Mouse (Mus musculus) heart, embryonic 10.5 days (tissue): ENCODE measurements around the gene Ntrk3. TPM values are rescaled to one million over a fixed set of nuclear protein-coding genes. Genes with fewer than 3 reads are reported as not detected.

Source experiments
- DNase-seq: peaks from one replicate; pipeline ENCODE4 v3.0.0-alpha.2; 2017; ENCODE audit warnings: low spot score
- H3K27ac ChIP-seq: fragments of 300-500 bp; sonication (generic); 2 replicates; pipeline ENCODE4 v1.5.1; 2016; ENCODE audit warnings: mild to moderate bottlenecking
- H3K27me3 ChIP-seq: fragments of 300-500 bp; sonication (generic); 2 replicates; pipeline ENCODE4 v1.6.1; 2016; ENCODE audit warnings: mild to moderate bottlenecking; ENCODE audit not compliant: poor library complexity, insufficient read depth, severe bottlenecking
- H3K36me3 ChIP-seq: fragments of 300-500 bp; sonication (generic); 2 replicates; pipeline ENCODE4 v1.6.1; 2016; ENCODE audit warnings: mild to moderate bottlenecking, moderate library complexity
- H3K4me1 ChIP-seq: fragments of 300-500 bp; sonication (generic); 2 replicates; pipeline ENCODE4 v1.6.1; 2016; ENCODE audit warnings: mild to moderate bottlenecking
- H3K4me3 ChIP-seq: fragments of 300-500 bp; sonication (generic); 2 replicates; pipeline ENCODE4 v1.5.1; 2016; ENCODE audit warnings: mild to moderate bottlenecking, moderate library complexity
- H3K9me3 ChIP-seq: fragments of 300-500 bp; sonication (generic); 2 replicates; pipeline ENCODE4 v1.6.1; 2016; ENCODE audit warnings: mild to moderate bottlenecking, moderate library complexity
- WGBS: fragments of 180-500 bp; shearing (Covaris S2); methylation state at CpG from one replicate; pipeline ENCODE4 v1.1.7; 2016; 5-methylcytosine and 5-hydroxymethylcytosine counted together
- polyA plus RNA-seq: library from polyadenylated mRNA; unstranded; fragments of >200 nt; fragmentation: Nextera tagmentation; extraction: Ambion mirVana; gene quantifications from 2 replicates; pipeline ENCODE4 v1.2.1, GENCODE M21; 2016

The Ntrk3 gene
- polyA plus RNA-seq, 1 experiment from 2014 or later = 1.4 TPM

DNA sequence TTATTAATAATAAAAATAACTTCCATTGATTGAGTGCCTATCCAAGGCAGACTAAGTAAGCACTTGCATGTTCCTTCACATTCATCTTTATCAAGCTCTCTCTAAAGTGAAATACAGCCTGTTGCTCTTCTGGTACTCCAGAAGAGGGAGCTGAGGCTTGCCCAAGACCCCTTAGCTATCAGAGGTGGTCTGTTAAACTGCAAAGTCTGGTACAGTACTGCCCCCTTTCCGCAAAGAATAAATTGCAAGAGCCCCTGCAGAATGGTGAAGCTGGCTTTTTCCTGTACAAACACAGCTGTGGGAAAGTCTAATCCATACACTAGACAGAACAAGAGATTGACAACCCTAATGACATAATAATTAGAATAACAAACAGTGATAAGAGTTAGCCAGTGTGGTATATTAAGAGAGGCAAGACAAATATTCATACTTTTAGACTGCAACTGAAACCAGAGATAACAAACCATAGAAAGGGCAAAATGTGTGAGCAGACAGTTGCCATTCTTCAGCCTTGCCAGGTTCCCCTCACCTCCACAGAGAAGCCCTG, 470.3 kb downstream of the Ntrk3 start:
- H3K9me3 ChIP-seq = no peaks in the 10 kb centered on the region
- DNase-seq = peak; percentile 74
- H3K27ac ChIP-seq = no peak overlapping the region
- no peak overlapping the region for H3K4me3 ChIP-seq
- H3K36me3 ChIP-seq = no peaks in the 10 kb centered on the region
- WGBS = 9% methylated on average over 1 of the region's 1 CpGs
- H3K4me1 ChIP-seq = no peaks in the 10 kb centered on the region
- H3K27me3 ChIP-seq = no peaks in the 10 kb centered on the region

DNA sequence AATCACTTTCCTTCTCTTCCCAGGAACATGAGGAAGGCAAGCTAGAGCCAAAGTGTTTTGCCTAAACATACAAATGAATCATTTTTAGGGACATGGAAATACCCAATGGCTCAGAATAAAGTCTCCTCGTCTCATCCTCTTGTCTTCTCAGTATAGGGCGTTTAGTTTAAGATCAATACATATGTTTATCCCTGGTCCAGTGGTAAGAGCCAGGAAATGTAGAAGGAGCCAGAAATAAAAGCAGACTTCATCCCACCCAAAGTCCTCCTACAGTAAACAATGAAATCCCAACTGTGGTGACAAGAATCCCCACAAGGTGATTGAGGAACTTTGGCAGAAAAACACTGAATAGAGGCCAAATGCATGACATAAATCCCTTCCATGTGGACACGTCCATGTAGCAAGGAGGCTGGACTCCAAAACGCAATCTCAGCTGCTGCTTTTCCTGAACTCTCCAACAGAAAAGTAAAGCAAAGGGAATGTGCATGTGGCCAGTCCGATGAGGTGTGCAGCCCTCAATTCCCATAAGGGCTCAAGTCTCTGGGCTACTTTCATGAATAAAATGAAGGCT, 473.3 kb downstream of the Ntrk3 start:
- no peak overlapping the region for H3K27ac ChIP-seq
- no peaks in the 10 kb centered on the region for H3K27me3 ChIP-seq
- no peaks in the 10 kb centered on the region for H3K4me1 ChIP-seq
- no peaks in the 10 kb centered on the region for H3K9me3 ChIP-seq
- WGBS = 78% methylated on average over 5 of the region's 5 CpGs
- no peaks in the 10 kb centered on the region for H3K36me3 ChIP-seq
- H3K4me3 ChIP-seq = no peak overlapping the region
- DNase-seq = peak; percentile 43

DNA sequence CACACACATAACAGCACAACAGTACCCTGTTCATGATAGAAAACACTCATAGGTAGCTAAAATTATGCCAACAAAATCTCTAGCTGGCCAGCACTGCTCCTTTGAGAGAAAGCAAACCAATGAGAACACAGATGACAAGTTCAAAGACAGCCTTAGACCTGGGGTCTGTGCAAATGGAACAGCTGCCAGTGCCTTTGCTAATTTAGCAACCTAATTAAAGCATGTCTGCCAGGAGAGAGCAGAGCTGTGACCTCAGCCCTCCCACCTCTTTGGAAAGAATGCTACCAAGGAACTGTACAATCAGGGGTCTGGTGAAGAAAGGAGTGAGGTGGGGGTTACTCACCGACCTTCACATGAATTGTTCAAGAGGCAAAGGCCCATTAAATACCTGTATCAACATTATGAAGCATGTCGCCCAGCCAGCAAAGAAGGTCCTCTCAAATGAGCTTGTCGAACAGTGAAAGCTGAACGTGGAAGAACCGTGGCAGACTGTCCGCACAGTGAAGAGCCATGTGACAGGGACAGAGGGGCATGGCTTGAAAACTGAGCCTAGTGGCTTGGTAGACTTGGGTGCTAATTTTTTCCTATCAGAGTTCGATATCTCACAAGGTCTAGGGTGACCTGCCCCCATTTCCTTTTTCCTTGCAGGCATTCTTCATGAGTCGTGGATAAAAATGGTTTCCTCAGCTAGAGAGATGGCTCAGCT, 476.2 kb downstream of the Ntrk3 start:
- 76% methylated on average over 8 of the region's 8 CpGs for WGBS
- 0 out of 2 replicates have a peak, but pooled peaks cover 4% of the 10 kb centered on the region for H3K4me1 ChIP-seq
- DNase-seq = no peak
- H3K27ac ChIP-seq = no peak overlapping the region
- no peak overlapping the region for H3K4me3 ChIP-seq
- H3K36me3 ChIP-seq = no peaks in the 10 kb centered on the region
- H3K27me3 ChIP-seq = no peaks in the 10 kb centered on the region
- no peaks in the 10 kb centered on the region for H3K9me3 ChIP-seq

DNA sequence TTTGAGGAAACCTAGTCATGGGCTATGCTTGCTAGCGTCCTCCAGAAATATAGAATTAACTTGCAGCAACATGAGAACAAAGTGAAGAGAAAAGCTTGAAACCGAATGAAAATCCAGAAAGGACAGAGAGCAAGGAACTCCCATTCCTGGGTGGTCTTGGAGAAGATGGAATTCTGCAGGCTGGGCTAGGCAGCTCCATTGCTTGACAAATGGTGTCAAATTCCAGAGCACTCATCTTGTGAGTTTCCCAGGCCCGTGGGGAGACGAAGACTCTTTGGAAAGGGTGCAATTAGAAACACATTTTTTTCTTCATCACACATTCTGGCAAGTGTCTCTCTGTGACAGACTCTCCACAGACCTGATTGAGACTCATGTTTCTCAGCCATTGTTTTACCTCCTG, 479.7 kb downstream of the Ntrk3 start:
- Histone ChIP-seq H3K4me1 (0 out of 2 replicates have a peak, but pooled peaks cover 4% of the 10 kb centered on the region), H3K36me3 (no peaks in the 10 kb centered on the region), H3K4me3 (no peak overlapping the region), H3K27me3 (no peaks in the 10 kb centered on the region), H3K27ac (no peak overlapping the region), H3K9me3 (no peaks in the 10 kb centered on the region)
- whole genome bisulfite sequencing = 21% methylated on average over 4 of the region's 4 CpGs
- no peak for DNase-seq

DNA sequence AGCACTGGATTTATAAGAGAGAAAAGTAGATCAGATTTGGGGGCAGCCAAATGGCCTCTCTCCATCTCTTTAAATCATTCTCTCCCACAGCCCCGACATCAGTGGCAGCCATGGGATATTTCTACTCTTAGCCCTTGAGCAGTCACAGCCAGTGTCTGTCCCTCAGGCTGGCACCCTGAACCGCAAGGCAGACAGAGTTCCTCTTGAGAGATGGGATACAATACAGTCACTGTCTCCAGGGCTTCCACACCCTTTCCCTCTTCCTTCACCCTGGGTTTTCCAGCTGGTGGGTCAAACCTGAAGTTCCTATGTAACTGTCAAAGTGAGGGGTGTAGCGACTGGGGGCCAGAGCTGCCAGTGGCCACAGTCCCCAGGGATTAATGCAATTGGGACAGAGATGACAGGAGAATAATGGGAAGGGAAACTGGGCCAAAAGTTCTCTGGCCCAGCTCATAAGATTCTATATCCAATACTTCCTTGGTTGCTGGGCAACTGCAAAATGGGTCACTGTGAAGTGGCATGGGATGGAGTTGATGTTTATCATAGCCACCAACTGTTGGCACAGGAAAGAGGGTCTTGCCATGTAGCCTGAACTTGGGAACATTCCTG, 483.9 kb downstream of the Ntrk3 start:
- Histone ChIP-seq H3K9me3 (no peaks in the 10 kb centered on the region), H3K4me1 (0 out of 2 replicates have a peak, but pooled peaks cover 4% of the 10 kb centered on the region), H3K27me3 (no peaks in the 10 kb centered on the region), H3K36me3 (no peaks in the 10 kb centered on the region), H3K4me3 (no peak overlapping the region), H3K27ac (no peak overlapping the region)
- DNase-seq = no peak
- WGBS = 72% methylated on average over 3 of the region's 3 CpGs

DNA sequence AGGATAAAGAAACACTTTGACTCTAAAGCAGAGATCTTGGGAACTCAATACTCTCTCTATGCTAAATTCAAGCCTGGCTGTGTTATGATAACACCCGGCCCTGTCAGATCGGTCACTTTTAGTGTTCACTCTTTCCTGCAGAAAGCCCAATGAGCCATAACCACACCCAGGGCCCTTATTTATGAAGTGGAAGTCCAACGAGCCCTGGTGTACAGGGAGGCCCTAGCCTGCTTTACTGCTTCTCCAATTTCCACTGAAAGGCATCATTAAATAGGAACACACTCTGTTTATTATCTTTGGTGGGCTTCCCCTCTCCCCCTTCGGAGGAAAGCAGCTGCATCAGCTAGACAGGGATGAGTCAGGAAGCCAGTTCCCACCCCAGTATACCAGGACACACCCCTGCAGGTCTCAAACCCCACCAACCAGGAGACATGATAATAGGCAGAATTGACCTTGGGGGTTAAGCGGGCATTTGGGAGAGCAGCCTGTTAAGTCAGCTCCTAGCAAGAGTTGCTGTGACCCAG, 489.6 kb downstream of the Ntrk3 start:
- no peaks in the 10 kb centered on the region for H3K9me3 ChIP-seq
- no peak overlapping the region for H3K4me3 ChIP-seq
- no peaks in the 10 kb centered on the region for H3K4me1 ChIP-seq
- DNase-seq = no peak
- WGBS = 73% methylated on average over 5 of the region's 5 CpGs
- H3K36me3 ChIP-seq = no peaks in the 10 kb centered on the region
- no peaks in the 10 kb centered on the region for H3K27me3 ChIP-seq
- no peak overlapping the region for H3K27ac ChIP-seq

DNA sequence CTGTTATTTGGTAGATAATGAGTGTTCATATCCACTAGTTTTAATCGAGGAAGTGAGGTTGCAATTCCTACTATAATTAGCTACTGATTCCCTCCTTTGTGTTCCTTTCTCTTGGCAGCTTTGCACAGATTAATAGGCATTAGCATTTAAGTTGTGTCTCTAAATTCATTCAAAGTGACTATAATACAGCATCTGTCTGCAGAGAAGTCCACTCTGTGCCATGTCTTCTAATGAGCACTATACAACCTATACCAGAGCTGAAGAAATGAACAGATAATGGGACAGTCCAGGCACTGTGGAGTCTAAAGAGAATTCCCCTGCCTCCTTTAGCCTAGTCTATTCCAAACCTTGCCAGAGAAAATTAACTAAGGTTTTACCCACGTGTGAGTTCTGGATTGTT, 498.8 kb downstream of the Ntrk3 start:
- WGBS = 63% methylated on average over 2 of the region's 2 CpGs
- no peak for DNase-seq
- H3K4me3 ChIP-seq = no peak overlapping the region
- no peaks in the 10 kb centered on the region for H3K4me1 ChIP-seq
- H3K9me3 ChIP-seq = no peaks in the 10 kb centered on the region
- no peaks in the 10 kb centered on the region for H3K36me3 ChIP-seq
- no peaks in the 10 kb centered on the region for H3K27me3 ChIP-seq
- H3K27ac ChIP-seq = no peak overlapping the region

DNA sequence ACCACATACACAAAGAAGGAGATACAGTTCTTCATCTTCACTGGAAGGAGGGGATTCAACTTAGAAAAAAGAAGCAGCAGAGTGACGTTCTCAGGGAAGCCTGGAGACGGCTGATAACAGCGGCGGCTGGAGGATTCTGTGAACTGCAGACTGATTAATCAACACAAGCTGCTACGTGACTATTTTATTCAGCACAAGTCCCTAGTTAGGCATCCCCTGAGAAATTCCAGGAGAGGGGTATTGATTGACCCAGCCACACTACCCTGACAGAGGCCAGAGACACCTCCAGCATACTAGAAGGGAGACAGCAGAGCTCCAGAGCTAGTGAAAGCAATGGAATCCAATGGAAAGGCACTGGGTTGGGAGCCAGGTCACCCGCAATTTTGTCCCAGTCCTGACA, 516.1 kb downstream of the Ntrk3 start:
- 21% methylated on average over 6 of the region's 6 CpGs for WGBS
- no peak overlapping the region for H3K4me3 ChIP-seq

DNA sequence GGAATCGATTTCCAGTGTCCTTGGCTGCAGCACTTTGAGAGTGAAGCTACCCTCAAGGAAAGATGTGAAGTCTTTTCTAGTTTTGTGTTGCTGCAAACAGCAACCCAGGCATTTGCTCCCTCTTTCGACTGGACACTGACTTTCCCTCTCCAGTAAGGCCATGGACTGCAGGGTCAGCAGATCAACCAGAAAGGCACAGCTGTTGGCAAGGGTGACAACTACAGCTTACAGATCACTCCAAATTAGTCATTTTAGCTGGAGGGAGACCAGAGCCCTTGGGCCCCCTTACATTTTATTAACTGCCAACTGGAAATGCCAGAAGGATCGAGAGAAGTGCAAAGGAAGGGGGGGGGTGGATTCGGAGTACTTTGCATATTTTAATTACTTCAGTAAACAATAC, 516.9 kb downstream of the Ntrk3 start:
- no peak for DNase-seq
- no peaks in the 10 kb centered on the region for H3K36me3 ChIP-seq
- no peak overlapping the region for H3K4me3 ChIP-seq
- WGBS = 60% methylated on average over 4 of the region's 4 CpGs
- H3K27ac ChIP-seq = no peak overlapping the region
- H3K9me3 ChIP-seq = no peaks in the 10 kb centered on the region
- 0 out of 2 replicates have a peak, but pooled peaks cover 3% of the 10 kb centered on the region for H3K4me1 ChIP-seq
- no peaks in the 10 kb centered on the region for H3K27me3 ChIP-seq

More for the DNA sequence above, 516.1 kb downstream of the Ntrk3 start:
- 0 out of 2 replicates have a peak, but pooled peaks cover 3% of the 10 kb centered on the region for H3K4me1 ChIP-seq
- no peaks in the 10 kb centered on the region for H3K27me3 ChIP-seq
- H3K9me3 ChIP-seq = no peaks in the 10 kb centered on the region
- H3K27ac ChIP-seq = no peak overlapping the region
- no peak for DNase-seq
- H3K36me3 ChIP-seq = no peaks in the 10 kb centered on the region

DNA sequence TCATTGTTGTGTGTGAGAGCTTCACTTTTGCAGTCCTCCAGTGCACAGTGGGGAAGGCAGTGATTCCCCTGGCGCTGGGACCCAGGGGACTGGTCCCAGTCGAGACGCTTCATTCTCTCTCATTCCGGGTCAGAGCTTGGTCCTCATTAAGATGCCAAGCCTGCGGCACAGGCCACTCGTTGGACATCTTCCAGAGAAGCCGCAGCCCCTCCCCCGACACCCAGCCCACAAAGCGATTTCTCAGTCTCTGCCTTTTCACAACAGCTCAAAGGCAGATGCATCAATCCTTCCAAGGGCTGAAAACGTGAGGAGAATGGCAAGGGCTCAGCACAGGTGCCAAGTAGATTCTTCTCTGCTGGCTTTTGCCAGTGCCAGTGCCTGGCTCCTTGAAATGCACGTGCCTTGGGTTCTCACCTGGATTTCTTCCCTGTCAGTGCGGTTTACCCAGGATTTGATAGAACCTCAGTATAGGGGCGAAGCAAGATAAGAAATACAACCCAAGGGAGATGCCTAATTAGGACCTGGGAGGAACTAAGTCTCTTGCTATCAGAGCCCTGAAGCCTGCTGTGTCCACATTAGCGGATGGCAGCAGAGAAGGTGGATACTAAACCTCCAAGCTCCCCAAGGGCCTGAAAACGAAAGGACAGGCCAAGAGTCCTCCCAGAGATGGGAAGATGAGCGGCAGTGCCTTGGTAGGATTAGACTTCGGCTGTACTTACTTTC, 546.7 kb downstream of the Ntrk3 start:
- no peak overlapping the region for H3K27ac ChIP-seq
- peaks cover 5% of the 10 kb centered on the region; the same call in 1 of the 2 replicates for H3K27me3 ChIP-seq
- no peaks in the 10 kb centered on the region for H3K36me3 ChIP-seq
- no peak overlapping the region; the same call in 1 of the 2 replicates for H3K4me3 ChIP-seq
- DNase-seq = no peak
- no peaks in the 10 kb centered on the region for H3K9me3 ChIP-seq
- whole genome bisulfite sequencing = 14% methylated on average over 17 of the region's 17 CpGs
- H3K4me1 ChIP-seq = 0 out of 2 replicates have a peak, but pooled peaks cover 5% of the 10 kb centered on the region

DNA sequence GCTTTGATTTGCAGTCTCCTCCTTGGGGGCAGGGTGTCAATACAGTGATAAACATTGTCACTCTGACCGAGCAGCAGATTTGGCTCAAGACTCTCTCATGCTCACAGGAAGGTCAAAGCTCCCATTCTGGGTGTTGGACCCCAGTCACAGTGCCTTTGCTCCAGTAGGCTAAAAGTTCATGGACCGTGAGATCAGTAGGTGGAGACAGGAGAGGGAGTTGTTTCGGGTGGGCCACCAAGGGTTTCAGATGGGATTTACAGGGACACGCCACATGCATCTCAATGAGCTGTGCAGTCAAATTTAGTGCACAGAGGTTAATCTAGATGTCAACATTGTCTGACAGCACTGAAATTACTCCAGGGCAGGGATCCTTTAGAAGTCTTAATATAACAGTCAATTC, 552.2 kb downstream of the Ntrk3 start:
- Histone ChIP-seq H3K4me1 (no peaks in the 10 kb centered on the region), H3K36me3 (no peaks in the 10 kb centered on the region), H3K27ac (no peak overlapping the region), H3K4me3 (no peak overlapping the region), H3K27me3 (no peaks in the 10 kb centered on the region), H3K9me3 (no peaks in the 10 kb centered on the region)
- DNase-seq = no peak
- 55% methylated on average over 4 of the region's 4 CpGs for WGBS

DNA sequence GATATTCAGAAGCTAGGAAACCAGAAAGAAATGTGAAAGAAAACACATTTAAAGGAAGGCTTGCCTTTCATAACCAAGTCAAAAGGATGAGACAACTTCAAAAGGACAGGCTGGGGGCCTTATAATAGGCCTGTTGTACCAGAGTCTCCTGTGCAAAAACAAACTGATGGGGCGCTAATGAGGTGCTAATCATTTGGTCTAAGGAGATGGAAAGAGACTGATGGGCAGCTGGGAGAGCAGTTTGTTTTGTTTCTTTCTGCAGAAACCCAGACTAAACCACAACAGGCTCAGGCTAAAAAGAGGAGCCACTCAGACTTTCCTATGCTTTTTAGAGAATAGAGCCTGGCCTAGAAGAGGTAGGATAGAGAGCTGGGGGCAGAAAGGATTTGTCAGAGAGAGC, 554.4 kb downstream of the Ntrk3 start:
- 26% methylated on average over 1 of the region's 1 CpGs for WGBS
- Histone ChIP-seq H3K36me3 (no peaks in the 10 kb centered on the region), H3K9me3 (no peaks in the 10 kb centered on the region), H3K27me3 (no peaks in the 10 kb centered on the region), H3K27ac (no peak overlapping the region), H3K4me1 (no peaks in the 10 kb centered on the region), H3K4me3 (no peak overlapping the region)
- no peak for DNase-seq
